Mouse (Mus musculus) heart, postnatal 10 days (tissue): ENCODE results near the gene Zfp36. TPM values are rescaled to one million over a fixed set of nuclear protein-coding genes. Genes with fewer than 3 reads are reported as not detected.
"Not testable (repeated sequence)": the region's sequence is repeated elsewhere in the genome, so short reads cannot be mapped to it uniquely, and the experiment has no call there.

Experiments used
- DNase-seq, 2 experiments: peaks; one replicate each; pipeline ENCODE4 v3.0.0; 2021
- intact Hi-C: fragments of 180-260 bp; cut with DNase I; formaldehyde crosslinking; loops from one replicate; pipeline ENCODE4 v1.15.1; 2025
- total RNA-seq, 2 experiments: library from RNA; stranded (reverse); gene quantifications; 2 replicates each; pipeline ENCODE4 v1.2.3; 2021

Gene Zfp36
- 10 to 100 TPM; 12.7 to 15.8 TPM for total RNA-seq

GRCm38 (mm10) chr7:28380237-28381016, at the start of gene Zfp36:
Zfp36 (minus strand) TSS chr7:28380253.
- intact Hi-C loops, result no loop called here
- no peak for DNase-seq

GRCm38 (mm10) chr7:28427738-28428137, 47.7 kb upstream of the Zfp36 start:
- peak; percentile 44 to 66 for DNase-seq
- intact Hi-C loops, result no loop called here

GRCm38 (mm10) chr7:28423018-28423417, 43.0 kb upstream of the Zfp36 start:
- intact Hi-C loops, result no loop called here
- no peak for DNase-seq

GRCm38 (mm10) chr7:28419416-28419815, 39.4 kb upstream of the Zfp36 start:
- DNase-seq, result peak; percentile 30 to 36
- intact Hi-C loops, result no loop called here

GRCm38 (mm10) chr7:28418096-28418670, 38.1 kb upstream of the Zfp36 start:
- peak; percentile 81 to 88 for DNase-seq
- intact Hi-C loops, result no loop called here

- intact Hi-C loops, result no loop called here
- no peak for DNase-seq
Measured at GRCm38 (mm10) chr7:28417368-28417767, 37.3 kb upstream of the Zfp36 start.

- DNase-seq, result no peak
- intact Hi-C loops, result no loop called here
Measured at GRCm38 (mm10) chr7:28412826-28413225, 32.8 kb upstream of the Zfp36 start.

GRCm38 (mm10) chr7:28410841-28411475, 30.9 kb upstream of the Zfp36 start:
- peak; percentile 84 to 86 for DNase-seq
- intact Hi-C loops, result no loop called here

GRCm38 (mm10) chr7:28401942-28402341, 21.9 kb upstream of the Zfp36 start:
- intact Hi-C loops, result no loop called here
- DNase-seq, result no peak

GRCm38 (mm10) chr7:28401030-28401429, 21.0 kb upstream of the Zfp36 start:
- no peak for DNase-seq
- intact Hi-C loops, result no loop called here

GRCm38 (mm10) chr7:28398696-28399340, 18.8 kb upstream of the Zfp36 start:
- intact Hi-C loops, result no loop called here
- no peak for DNase-seq

GRCm38 (mm10) chr7:28398000-28398399, 17.9 kb upstream of the Zfp36 start:
- intact Hi-C loops, result no loop called here
- peak; percentile 35 to 62 for DNase-seq

- no peak for DNase-seq
- intact Hi-C loops, result no loop called here
Measured at GRCm38 (mm10) chr7:28395425-28395824, 15.4 kb upstream of the Zfp36 start.

- DNase-seq, result no peak
- intact Hi-C loops, result no loop called here
Measured at GRCm38 (mm10) chr7:28393272-28393951, 13.4 kb upstream of the Zfp36 start.

- peak; percentile 98 for DNase-seq
- intact Hi-C loops, result no loop called here
Measured at GRCm38 (mm10) chr7:28392429-28393271, 12.6 kb upstream of the Zfp36 start, which contains the start of the genes Med29 and Paf1. Med29 (minus strand) TSS chr7:28392708. Paf1 (plus strand) TSS chr7:28392951.

GRCm38 (mm10) chr7:28390331-28390730, 10.3 kb upstream of the Zfp36 start:
- intact Hi-C loops, result no loop called here
- no peak for DNase-seq

- intact Hi-C loops, DNase-seq: not testable (repeated sequence)
Measured at GRCm38 (mm10) chr7:28387384-28387783, 7.3 kb upstream of the Zfp36 start.

GRCm38 (mm10) chr7:28386877-28387276, 6.8 kb upstream of the Zfp36 start:
- DNase-seq, result not testable (repeated sequence)
- intact Hi-C loops, result loop anchor here (1.0 kb wide), 1 partner anchor 14 kb away; no protein-coding TSS in a partner anchor

GRCm38 (mm10) chr7:28386462-28386861, 6.4 kb upstream of the Zfp36 start:
- peak; percentile 88 to 94 for DNase-seq
- intact Hi-C loops, result loop anchor here (1.0 kb wide), 1 partner anchor 13 kb away; no protein-coding TSS in a partner anchor
